Mouse (Mus musculus) liver, embryonic 14.5 days (tissue): ENCODE data around the gene Alox12. TPM values are rescaled to one million over a fixed set of nuclear protein-coding genes. Genes with fewer than 3 reads are reported as not detected.

Source experiments
- ATAC-seq: fragments of 200-750 bp; cut with Nextera tagmentation; 2 replicates; pipeline ENCODE4 v1.8.0; 2017; ENCODE audit warnings: moderate number of reproducible peaks, mild to moderate bottlenecking, moderate library complexity; ENCODE audit not compliant: insufficient read depth
- DNase-seq, 3 experiments: peaks; one replicate each; pipeline ENCODE4 v3.0.0-alpha.2; 2012 to 2013; ENCODE audit warnings: low read depth in 3 of 3, low spot score in 3 of 3
- H3K27ac ChIP-seq: fragments of 300-500 bp; sonication (generic); 2 replicates; pipeline ENCODE4 v1.5.1; 2014; ENCODE audit warnings: moderate library complexity, mild to moderate bottlenecking, control low read depth, inconsistent platforms
- H3K27me3 ChIP-seq: fragments of 300-500 bp; sonication (generic); 2 replicates; pipeline ENCODE4 v1.6.1; 2014; ENCODE audit warnings: mild to moderate bottlenecking, low read length, moderate library complexity; ENCODE audit not compliant: control insufficient read depth, insufficient read depth
- H3K36me3 ChIP-seq: fragments of 300-500 bp; sonication (generic); replicated peaks from 2 replicates; pipeline ENCODE4 v1.6.1; 2014; ENCODE audit warnings: low read depth; ENCODE audit not compliant: control insufficient read depth, insufficient read depth
- H3K4me1 ChIP-seq, 2 experiments: fragments of 200-500 bp in 1 of 2; fragments of 300-500 bp in 1 of 2; sonication (generic) in 1 of 2; replicated peaks; 2 replicates each; pipeline ENCODE4 v1.6.1; 2012 to 2014; ENCODE audit warnings: antibody characterized with exemption in 1 of 2, inconsistent platforms in 1 of 2, low read length in 1 of 2; ENCODE audit not compliant: control insufficient read depth in 2 of 2, insufficient read depth in 2 of 2
- H3K4me2 ChIP-seq: fragments of 300-500 bp; sonication (generic); 2 replicates; pipeline ENCODE4 v1.6.1; 2014; ENCODE audit warnings: low read depth, mild to moderate bottlenecking, control low read depth, moderate library complexity
- H3K4me3 ChIP-seq, 2 experiments: fragments of 200-500 bp in 1 of 2; fragments of 300-500 bp in 1 of 2; sonication (generic) in 1 of 2; 2 replicates each; pipeline ENCODE4 v1.5.1; 2012 to 2014; ENCODE audit warnings: low read depth in 2 of 2, low read length in 2 of 2, mild to moderate bottlenecking in 2 of 2, control low read depth in 1 of 2, inconsistent platforms in 1 of 2, moderate library complexity in 1 of 2; ENCODE audit not compliant: insufficient read depth in 1 of 2
- H3K9ac ChIP-seq: fragments of 300-500 bp; sonication (generic); replicated peaks from 2 replicates; pipeline ENCODE4 v1.6.1; 2014; ENCODE audit warnings: mild to moderate bottlenecking, control low read depth, moderate library complexity
- H3K9me3 ChIP-seq: fragments of 300-500 bp; sonication (generic); 2 replicates; pipeline ENCODE4 v1.6.1; 2016; ENCODE audit warnings: low read length, mixed read lengths; ENCODE audit not compliant: control insufficient read depth
- CTCF ChIP-seq: IDR thresholded peaks from 2 replicates; pipeline ENCODE4 v1.5.1; 2016; ENCODE audit warnings: antibody characterized with exemption, low read depth, control low read depth
- EP300 ChIP-seq: IDR thresholded peaks from 2 replicates; pipeline ENCODE4 v1.6.1; 2016; ENCODE audit warnings: antibody characterized with exemption, low read depth
- WGBS: fragments of 180-500 bp; shearing (Covaris S2); extraction: QIAGEN DNeasy Blood & Tissue Kit; methylation state at CpG from one replicate; pipeline ENCODE4 v1.1.7; 2014; ENCODE audit not compliant: insufficient replicate concordance; 5-methylcytosine and 5-hydroxymethylcytosine counted together
- polyA plus RNA-seq, 2 experiments: library from polyadenylated mRNA; depleted of rRNA in 1 of 2; stranded (reverse) in 1 of 2; unstranded in 1 of 2; fragments of >200 nt; fragmentation: Nextera tagmentation in 1 of 2; extraction: Ambion mirVana in 1 of 2; gene quantifications; 2 replicates each; pipeline versions ENCODE4 v1.2.1 to v1.2.3; 2012 to 2014

The Alox12 gene
- polyA plus RNA-seq, 2 experiments, result 11.2 to 13.6 TPM

- no peaks in the 10 kb centered on the region for H3K27me3 ChIP-seq
- no peak for ATAC-seq
- WGBS, result 41% methylated on average over 6 of the region's 6 CpGs
Observed at GRCm38 (mm10) chr11:70291235-70291634, 36.1 kb upstream of the Alox12 start.

GRCm38 (mm10) chr11:70289236-70289635 is 34.1 kb upstream of the Alox12 start:
- DNase-seq (no peak), ATAC-seq (no peak)
- Histone ChIP-seq H3K4me1 (0 out of 4 replicates have a peak, but pooled peaks cover 0 to 2% of the 10 kb centered on the region in 2 experiments), H3K36me3 (no peaks in the 10 kb centered on the region), H3K4me3 (no peak overlapping the region), H3K9me3 (no peaks in the 10 kb centered on the region), H3K9ac (no peak overlapping the region), H3K27ac (no peak overlapping the region), H3K27me3 (no peaks in the 10 kb centered on the region), H3K4me2 (no peak overlapping the region)
- WGBS, result 51% methylated on average over 6 of the region's 6 CpGs
- no peak for TF ChIP-seq EP300

More at GRCm38 (mm10) chr11:70291235-70291634, 36.1 kb upstream of the Alox12 start:
- H3K4me1 ChIP-seq, result 0 out of 4 replicates have a peak, but pooled peaks cover 0 to 2% of the 10 kb centered on the region in 2 experiments
- H3K4me3 ChIP-seq, result no peak overlapping the region
- no peak overlapping the region for H3K9ac ChIP-seq
- no peak for TF ChIP-seq EP300
- no peaks in the 10 kb centered on the region for H3K36me3 ChIP-seq
- no peaks in the 10 kb centered on the region for H3K9me3 ChIP-seq
- H3K27ac ChIP-seq, result no peak overlapping the region
- DNase-seq, result no peak
- no peak overlapping the region for H3K4me2 ChIP-seq

- no peaks in the 10 kb centered on the region for H3K36me3 ChIP-seq
- 78% methylated on average over 10 of the region's 10 CpGs for WGBS
- TF ChIP-seq EP300 (no peak), CTCF (no peak)
- H3K4me2 ChIP-seq, result no peak overlapping the region
- 0 out of 4 replicates have a peak, but pooled peaks cover 0 to 2% of the 10 kb centered on the region in 2 experiments for H3K4me1 ChIP-seq
- no peaks in the 10 kb centered on the region for H3K9me3 ChIP-seq
- H3K27me3 ChIP-seq, result no peaks in the 10 kb centered on the region
- H3K9ac ChIP-seq, result no peak overlapping the region
- DNase-seq (no peak), ATAC-seq (no peak)
- no peak overlapping the region for H3K4me3 ChIP-seq
- no peak overlapping the region for H3K27ac ChIP-seq
Observed at GRCm38 (mm10) chr11:70288102-70288501, 32.9 kb upstream of the Alox12 start.

DNA sequence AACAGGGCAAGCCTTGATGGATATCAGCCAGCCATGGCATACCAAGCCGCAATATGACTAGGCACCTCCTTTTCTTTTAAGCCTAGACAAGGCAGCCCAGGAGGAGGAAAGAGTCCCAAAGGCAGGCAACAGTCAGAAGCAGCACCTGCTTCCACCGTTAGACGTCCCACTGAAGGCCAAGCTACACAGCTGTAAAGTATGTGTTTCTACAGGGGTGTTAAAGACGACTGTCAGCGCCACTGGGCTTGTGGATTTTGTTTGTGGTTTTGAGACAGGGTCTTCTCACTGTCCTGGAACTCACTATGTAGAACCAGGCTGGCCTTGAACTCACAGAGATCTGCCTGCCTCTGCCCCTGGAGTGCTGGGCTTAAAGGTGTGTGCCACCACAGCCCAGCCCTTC is 30.5 kb upstream of the Alox12 start:
- WGBS, result 58% methylated on average over 5 of the region's 5 CpGs

GRCm38 (mm10) chr11:70284757-70285156 is 29.6 kb upstream of the Alox12 start:
- no peaks in the 10 kb centered on the region for H3K27me3 ChIP-seq
- no peak for DNase-seq
- no peak overlapping the region for H3K9ac ChIP-seq
- peaks cover 0 to 4% of the 10 kb centered on the region in 2 experiments; a peak in 2 of 4 replicates for H3K4me1 ChIP-seq
- no peaks in the 10 kb centered on the region for H3K36me3 ChIP-seq
- no peak for ATAC-seq
- H3K9me3 ChIP-seq, result no peaks in the 10 kb centered on the region
- no peak overlapping the region for H3K4me2 ChIP-seq
- no peak overlapping the region for H3K27ac ChIP-seq
- TF ChIP-seq EP300, result no peak
- H3K4me3 ChIP-seq, result no peak overlapping the region
- 47% methylated on average over 3 of the region's 3 CpGs for WGBS

More for the DNA sequence above, 30.5 kb upstream of the Alox12 start:
- no peaks in the 10 kb centered on the region for H3K36me3 ChIP-seq
- H3K9me3 ChIP-seq, result no peaks in the 10 kb centered on the region
- H3K4me1 ChIP-seq, result 0 out of 4 replicates have a peak, but pooled peaks cover 0 to 2% of the 10 kb centered on the region in 2 experiments
- no peaks in the 10 kb centered on the region for H3K27me3 ChIP-seq
- no peak for ATAC-seq
- H3K4me3 ChIP-seq, result no peak overlapping the region
- no peak overlapping the region for H3K9ac ChIP-seq
- no peak overlapping the region for H3K27ac ChIP-seq
- no peak for DNase-seq
- TF ChIP-seq EP300 (no peak), CTCF (no peak)
- H3K4me2 ChIP-seq, result no peak overlapping the region
